Mouse (Mus musculus) right cerebral cortex, adult 2 months (tissue): ENCODE data around the gene Ccdc155.
"Not testable (repeated sequence)": the region's sequence is repeated elsewhere in the genome, so short reads cannot be mapped to it uniquely, and the experiment has no call there.

ENCODE experiments used
- DNase-seq, 2 experiments: peaks; one replicate each; pipeline ENCODE4 v3.0.0; 2021 to 2022; ENCODE audit warnings: low spot score in 2 of 2

The Ccdc155 gene

DNA sequence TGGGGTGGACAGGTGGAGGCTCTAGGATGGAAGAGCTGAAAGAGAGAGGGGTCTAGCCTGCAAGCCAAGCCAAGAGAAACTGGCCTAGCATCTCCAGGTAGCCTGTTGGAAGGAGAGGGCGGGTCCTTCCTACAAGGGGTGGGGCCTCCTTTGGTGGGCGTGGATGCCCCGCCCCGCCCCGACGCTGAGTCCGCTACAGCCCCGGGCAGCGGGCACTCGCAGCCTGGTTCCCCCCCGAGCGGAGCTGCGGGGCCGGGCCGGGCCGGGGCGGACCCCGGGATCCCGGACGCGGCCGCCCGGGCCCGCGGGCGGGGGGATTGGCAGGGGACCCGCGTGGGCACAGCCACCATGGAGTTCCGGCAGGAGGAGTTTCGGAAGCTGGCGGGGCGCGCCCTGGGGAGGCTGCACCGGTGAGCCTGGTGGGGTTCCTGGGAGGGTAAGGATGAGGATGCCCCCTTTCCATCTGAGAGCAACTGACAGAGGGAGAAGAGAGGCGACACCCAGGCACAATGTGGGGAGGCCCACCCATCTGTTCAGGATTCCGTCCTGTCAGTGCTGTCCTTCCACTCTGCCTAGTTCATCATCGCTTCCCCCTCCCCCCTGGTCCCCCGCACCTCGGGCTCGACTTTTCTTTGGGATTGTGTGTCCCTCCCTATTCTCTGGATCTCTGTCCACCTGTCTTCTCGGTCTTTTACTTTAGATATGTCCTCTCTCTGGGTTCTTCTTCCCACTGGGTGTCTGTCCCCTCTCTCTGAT lies 40.8 kb downstream of the Ccdc155 start, which contains the start of gene Slc17a7:
Gene Slc17a7, plus strand, starts transcription at position 215 of the 756 bp plus-strand sequence.
- peak; percentile 57 to 60 for DNase-seq

DNA sequence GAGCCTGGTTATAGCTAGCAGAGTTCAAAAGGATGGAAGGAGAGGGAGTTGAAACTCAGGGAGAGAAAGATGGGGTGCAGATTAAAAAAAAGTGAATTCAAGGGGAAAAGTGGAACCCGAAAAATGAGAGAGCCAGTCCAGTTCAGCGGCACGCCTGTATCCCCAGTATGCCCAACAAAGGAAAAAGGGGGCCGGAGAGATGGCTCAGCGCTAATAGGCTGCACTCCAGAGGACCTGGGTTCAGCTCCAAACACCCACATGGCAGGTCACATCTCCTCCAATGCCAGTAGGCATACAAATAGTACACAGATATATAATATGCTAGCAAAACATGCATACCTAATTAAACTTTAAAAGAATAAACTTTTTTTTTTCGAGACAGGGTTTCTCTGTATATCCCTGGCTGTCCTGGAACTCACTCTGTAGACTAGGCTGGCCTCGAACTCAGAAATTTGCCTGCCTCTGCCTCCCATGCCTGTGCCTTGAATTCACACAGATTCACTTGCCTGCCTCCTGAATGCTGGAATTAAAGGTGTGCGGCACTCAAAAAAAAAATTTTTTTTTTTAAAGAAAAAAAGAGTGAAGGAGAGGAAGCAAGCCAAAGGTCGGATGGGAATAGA lies 41.6 kb downstream of the Ccdc155 start:
- DNase-seq, result no peak

DNA sequence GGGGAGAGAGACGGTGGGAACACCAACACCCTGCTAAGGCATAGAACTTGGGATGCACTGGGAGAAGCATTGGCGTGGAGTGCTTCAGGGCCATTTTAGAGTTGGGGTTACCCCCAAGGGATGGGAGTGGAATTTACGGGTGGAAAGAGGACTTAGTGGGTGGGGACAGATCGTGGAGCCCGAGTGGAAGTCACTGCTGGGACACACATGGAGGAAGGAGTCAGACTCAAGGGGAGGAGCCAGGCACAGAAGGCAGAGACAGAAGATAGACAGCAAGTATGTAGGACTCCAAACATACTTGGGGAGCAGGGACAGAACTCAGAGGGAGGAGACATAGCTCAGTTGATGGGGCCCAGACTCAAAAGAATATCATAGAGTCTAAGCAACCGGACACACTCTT lies 42.1 kb downstream of the Ccdc155 start:
- no peak for DNase-seq

DNA sequence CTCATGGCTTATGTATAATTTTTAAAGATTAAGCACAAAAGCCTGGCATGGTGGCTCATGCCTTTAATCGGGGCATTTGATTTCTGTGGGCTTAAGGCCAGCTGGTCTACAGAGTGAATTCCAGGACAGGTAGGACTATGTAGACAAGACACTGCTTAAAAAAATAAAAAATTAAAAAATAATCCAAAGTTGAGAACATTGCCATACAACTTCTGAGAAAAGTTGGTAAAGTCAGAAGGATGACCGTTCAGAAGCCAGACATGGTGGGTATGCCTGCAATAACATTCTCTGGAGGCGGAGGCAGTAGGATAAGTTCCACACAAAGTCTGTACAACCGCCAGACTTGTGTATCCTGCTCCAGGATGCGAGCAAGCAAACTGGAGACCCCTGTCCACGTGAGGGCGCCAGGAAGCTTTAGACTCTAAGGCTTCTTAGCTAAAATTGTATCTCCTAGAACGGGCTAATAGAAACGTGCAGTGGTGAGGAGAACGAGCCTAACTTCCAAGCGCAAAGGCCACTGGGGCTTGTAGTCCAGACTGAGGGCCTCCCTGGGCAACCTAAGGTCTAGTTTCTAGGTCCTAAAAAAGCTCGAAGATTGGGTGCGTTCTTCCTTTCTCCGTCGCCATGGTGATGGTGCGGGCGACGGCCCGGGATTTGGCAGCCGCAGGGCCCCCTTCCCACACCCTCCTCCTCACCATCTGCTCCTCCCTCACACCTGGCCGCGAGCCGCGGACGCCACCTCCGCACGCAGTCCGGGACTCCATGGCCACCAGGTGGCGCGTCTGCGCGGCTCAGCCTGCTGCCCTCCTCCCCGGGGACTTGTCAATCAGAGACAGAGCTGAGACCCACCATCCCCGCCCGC lies 42.8 kb downstream of the Ccdc155 start:
- peak; percentile 96 for DNase-seq

DNA sequence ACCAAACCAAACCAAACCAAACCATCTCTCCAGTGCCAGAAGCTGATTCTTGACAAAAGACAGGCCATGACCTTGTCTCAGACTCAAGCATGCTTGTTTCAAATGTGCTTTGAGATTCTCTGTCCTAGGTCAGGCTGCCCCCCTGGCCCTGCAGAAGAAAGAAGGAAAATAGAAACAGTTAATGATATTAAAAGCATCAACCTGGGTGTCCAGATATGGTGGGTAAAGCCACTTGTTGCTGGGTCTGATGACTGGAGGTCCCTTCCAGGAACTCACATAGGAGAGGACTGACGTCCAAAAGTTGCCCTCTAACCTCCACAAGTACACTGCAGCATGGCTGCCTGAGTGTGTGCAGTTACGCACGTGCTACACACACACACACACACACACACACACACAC lies 43.8 kb downstream of the Ccdc155 start:
- no peak for DNase-seq

DNA sequence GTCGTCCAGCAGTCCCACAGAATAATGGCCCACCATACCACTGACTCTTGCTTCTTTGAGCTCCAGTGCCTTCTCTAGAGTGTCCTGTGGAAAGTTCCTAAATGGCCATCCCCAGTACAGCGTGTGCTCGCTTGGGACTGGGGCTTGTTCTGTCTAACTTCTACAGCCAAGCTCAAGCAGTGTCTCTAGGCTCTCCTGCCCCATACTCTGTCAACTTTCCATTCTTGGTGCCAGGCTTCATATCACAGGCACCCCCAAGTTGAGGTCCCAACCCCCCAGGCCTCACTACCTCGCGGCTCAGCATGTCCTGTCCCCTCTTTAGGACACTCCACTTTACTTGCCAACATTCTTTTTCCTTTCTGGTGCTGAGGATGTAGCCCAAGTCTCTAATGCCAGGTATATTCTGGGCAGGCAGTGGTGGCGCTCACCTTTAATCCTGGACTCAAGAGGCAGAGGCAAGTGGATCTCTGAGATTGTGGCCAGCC lies 44.3 kb downstream of the Ccdc155 start:
- DNase-seq, result no peak

DNA sequence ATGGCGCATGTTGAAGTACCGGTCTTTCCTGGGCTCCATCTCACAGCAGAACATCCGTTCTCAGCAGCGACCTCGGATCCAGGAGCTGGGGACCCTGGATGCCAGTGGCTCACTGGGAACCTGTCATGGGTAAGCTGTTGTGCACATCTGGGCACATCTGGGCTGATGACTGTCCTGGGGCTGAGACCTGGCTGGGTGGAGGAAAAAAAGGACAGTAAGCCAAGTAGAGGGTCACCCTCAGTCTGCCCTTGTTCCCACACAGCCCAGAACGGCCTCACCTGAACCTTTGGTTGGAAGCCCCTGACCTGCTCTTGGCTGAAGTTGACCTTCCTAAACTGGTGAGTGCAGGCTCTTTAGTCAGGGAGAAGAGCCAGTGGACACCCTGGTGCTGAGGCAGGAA lies 45.7 kb downstream of the Ccdc155 start:
- no peak for DNase-seq

DNA sequence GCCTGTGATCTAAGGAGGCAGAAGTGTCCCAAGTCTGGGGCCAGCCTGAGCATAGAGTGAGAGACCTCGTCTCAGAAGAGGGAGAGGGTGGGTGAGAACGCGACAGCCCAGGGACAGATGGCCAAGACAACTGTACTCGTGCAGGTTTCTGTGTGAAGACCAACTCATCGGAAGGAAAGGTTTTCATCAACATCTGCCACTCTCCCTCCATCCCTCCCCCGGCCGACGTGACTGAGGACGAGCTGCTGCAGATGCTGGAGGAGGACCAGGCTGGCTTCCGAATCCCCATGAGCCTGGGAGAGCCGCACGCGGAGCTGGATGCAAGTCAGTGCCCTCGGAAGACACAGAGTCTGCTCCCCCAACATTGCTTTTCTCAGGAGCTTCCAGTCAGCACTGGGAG lies 47.2 kb downstream of the Ccdc155 start:
- DNase-seq, result peak in 1 of 2 experiments; percentile 70

DNA sequence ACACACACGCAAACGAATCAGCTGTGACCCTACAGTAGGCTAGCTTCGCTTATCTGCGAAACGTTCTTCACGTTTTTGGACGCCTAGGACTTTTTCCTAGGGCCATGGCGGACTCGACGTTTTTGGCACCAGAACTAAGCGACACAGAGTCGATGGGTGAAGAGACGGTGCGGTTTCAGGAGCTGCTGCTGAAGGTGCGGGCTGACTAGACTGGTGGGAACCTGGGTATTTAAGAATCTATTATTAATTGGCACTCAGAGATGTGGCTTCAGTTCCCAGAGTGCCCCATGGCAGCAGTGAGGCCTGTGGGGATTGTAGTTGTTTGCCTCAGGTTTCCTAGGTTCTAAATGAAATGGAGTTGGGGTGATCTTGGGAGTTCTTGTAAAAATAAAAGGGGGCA lies 48.5 kb downstream of the Ccdc155 start:
- no peak for DNase-seq

DNA sequence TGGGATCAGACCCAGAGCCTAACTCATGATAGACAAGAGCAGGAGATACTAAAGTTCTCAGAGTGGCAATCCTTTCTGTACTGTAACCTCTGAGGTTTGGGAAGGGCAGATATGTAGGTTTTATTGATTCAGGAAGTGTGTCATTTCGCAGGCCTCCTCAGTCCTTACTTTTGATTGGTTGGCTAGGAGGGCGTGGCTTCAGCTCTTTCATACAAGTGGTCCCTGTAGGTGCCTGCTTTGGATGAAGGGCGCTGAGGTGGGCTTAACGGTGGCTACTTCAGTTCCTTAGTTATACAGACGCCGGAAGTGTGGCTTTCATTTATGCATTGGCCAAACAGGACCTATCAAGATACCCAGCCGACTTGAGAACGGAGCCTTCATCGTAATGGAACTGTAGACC lies 49.1 kb downstream of the Ccdc155 start:
- no peak for DNase-seq

DNA sequence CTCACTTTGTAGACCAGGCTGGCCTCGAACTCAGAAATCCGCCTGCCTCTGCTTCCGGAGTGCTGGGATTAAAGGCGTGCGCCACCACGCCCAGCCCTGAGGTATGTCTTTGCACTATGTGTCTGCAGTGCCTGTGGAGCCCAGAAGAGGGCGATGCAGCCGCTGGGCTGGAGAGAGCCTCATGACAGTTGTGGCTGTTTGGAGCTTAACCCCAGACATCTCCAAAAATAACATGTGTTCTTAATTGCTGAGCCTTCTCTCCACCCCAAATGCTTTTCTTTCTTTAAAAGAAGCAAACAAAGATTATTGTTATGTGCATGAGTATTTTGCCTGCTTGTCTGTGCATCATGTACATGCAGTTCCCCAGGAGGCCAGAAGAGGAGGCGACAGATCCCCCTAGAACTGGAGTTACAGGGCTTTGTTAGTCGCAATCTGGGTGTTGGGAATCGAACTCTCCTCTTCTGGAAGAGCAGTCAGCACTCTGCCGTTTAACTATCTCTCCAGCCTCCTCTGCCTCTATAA lies 49.6 kb downstream of the Ccdc155 start:
- peak in 1 of 2 experiments; percentile 54 for DNase-seq

DNA sequence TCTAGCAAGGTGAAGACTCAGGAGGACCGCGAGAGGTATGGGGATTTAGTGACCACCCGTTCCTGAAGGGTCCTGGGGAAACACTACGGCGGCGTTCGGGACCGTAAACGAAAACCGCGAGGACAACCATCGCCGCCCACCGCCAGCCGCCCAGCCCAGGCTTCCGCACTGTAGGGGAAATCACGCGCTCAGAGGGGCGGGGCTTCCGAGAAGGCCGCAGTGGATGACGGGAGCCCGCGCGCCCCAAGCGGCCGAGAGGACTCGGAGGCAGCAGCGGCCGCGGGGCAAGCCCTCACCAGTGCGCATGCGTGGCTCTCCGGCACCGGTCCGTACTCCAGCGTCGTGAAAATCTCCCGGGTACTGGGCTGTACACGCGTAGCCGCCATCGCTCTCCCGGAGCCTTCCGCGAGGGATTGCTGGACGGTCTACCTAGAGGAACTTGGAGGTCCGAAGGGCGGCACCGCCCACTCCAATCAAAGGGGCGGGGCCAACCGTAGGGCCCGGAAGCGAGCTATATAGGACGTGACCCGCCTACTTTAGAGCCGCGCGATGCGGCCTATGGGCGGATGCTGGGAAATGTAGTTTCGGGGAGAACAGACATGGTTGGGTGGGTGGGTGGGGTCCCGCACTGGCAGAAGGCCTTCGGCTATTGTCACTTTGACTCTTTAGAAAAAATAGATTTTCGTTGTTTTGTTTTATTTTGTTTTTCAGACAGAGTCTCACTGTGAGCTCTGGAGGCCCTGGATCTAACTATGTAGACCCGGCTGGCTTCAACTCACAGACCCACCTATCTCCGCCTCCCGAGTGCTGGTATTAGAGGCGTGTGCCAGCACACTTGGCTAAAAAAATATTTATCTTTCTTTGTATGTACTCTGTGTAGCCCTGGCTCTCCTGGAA lies 50.3 kb downstream of the Ccdc155 start, which contains the start of the genes Pih1d1 and Aldh16a1:
Gene Pih1d1, plus strand, starts transcription at position 208 of the 897 bp plus-strand sequence.
Gene Aldh16a1, minus strand, starts transcription at position 489 of the 897 bp plus-strand sequence.
- DNase-seq, result peak; percentile 94 to 98

DNA sequence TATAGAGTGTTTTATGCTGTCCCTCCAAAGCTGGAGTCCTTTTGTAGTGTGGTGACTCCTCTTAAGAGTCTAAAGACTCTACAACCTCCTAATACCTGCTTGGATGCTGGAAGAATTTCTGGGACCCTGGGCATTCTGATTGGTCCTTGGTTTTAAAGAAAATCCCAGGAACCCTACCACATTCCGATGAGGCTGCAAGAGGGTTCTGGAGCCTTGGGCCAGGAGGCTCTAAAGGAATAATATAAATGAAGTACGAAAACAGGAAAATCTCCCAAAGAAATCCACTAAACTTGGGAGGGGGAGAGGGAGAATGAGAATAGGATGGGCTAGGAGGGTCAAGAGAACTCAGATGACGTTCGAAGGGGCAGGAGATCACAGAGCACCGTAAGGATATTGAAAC lies 51.1 kb downstream of the Ccdc155 start:
- DNase-seq, result no peak

DNA sequence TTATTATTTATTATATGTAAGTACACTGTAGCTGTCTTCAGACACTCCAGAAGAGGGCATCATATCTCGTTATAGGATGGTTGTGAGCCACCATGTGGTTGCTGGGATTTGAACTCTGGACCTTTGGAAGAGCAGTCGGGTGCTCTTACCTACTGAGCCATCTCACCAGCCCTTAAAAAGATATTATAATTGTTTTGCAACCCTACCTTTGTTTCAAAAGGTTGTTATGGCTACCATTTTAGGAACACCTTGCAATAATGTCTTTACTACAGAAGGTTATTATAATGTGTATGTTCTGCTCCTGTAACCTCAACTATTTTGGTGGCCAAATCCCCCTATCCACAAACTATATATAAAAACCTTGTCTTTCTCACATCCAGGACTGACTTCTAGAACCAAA lies 51.6 kb downstream of the Ccdc155 start:
- not testable (repeated sequence) for DNase-seq

DNA sequence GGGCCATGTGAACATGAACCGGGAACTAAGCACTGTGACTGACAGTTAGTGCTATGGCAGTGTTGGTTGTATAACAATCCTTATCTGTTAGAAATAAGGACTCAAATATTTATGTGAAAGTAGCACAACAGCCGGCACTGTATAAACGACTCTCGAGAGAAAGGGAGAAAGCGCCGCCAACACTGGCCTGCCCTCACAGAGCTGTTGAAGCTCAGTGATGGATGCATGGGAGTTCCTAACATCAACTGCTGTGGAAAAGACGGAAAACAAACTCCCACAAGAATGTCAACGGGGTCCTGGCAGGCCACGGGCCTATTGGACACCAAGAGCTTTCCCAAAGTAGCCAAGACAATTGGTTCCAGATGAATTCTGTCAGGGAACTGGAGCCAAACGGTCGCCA lies 53.4 kb downstream of the Ccdc155 start:
- DNase-seq, result no peak

DNA sequence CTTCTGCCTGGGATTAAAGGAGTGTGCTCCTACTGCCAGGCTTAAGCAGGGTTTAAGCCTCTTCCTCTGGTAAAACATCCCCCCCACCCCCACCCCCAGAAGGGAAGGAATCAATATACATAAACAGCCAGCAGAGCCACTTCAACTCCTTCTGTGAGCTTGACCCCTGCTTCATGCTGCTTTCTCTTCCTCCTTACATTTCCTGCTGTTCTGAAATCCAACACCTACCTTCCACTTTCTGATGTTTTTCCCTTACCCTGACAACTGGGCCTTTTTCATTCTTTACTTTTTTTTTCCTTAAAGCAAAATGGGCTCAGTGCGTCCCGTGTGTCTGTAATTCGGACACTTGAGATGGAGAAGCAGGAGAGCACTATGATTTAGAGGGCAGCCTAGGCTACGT lies 54.4 kb downstream of the Ccdc155 start:
- DNase-seq, result no peak

DNA sequence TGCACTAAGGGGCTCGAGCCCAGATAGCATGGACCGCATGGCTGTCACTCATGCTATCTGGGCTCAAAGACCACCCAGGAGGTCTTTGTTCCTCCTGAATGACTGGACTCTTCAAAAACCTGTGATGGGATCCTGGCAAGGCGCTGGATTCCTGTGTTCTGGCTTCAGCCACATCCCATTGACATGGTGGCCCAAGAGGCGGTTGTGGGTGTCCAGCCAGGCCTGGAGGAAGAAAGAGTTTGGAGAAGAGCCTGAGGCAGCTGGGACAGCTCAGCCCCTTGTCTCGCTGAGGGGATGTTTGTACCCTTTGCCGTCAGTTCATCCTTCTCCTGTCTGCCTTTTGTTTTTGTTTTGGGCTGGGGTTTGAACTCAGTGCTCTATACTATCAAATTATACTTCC lies 55.1 kb downstream of the Ccdc155 start:
- no peak for DNase-seq

DNA sequence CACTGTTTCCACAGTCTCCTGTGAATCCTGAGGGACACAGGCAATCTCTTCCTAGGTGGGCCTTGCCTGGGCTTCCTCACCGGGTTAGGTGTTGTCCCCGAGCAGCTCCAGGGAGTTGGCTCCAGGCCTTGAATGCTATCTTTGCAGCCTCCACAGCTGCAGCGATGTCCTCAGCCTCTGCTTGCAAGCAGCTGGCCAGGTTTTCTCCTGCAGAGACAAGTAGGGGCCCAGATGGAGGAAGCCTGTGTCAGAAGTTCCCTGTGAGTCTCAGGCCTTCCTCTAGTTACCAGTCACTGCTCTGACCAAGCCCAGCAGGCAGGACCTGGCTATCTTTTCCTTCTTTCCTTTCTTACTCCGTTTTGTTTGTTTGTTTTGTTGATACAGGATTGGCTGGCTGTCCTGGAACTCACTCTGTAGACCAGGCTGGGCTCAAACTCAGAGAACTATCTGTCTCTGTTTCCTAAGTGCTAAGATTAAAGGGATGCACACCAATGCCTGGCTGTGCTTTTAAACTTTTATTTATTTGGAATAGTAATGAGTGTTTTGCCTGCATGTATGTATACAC lies 56.1 kb downstream of the Ccdc155 start:
- no peak for DNase-seq

DNA sequence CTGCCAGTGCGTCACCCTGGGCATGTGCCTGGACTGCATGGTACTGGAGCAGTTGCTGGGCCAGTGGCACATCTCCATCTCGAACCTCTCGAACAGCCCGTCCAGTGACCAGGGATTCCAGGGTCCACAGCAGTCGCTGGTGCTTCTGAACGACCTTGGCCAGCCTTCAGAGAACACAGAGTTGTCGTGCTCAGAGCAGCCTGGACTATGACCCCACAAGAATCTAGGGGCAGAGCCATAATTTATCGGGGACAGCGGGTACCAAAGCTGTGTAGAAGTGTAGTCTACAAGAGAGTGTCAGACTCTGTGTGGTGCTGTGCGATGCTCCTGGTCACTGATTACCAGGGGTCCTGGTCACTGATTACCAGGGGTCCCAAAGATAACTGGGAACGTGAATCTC lies 56.8 kb downstream of the Ccdc155 start:
- DNase-seq, result no peak

DNA sequence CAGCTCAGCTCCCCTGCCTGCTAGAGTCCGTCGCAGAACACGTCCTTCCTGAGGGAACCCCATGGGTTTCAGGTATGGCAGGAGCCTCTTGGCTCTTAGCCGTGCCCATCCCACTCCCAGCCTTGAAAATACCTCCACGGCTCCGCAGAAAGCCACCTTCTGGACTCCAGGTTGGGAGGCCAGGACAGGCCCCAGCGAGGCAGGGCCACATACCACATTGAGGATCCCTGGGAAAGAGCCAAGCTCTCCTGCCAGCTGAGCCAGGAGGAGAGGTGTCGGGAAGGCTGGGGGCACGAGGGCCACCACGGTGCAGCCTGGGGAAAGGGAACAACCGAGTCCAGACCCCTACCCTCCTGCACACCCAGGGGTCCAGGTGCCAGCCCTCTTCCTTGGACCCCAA lies 57.4 kb downstream of the Ccdc155 start:
- no peak for DNase-seq

DNA sequence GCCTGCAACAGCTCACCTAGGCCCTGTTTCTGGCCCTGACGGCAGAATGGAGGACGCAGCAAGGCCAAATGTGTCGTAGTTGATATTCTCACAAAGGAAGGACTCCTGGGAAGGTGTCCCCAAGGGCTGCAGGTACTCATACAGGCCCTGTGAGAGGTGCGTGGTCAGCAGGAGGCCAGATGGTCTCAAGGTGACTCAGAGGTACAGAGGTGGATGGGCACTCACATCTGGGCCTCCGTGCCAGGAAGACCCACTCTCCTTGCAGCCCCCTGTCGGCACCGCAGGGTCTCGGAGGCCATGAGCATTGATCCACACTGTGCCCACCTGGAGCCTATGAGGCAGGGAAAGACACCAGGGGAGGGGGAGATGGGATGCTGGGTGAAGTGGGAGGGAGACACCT lies 59.2 kb downstream of the Ccdc155 start:
- DNase-seq, result no peak
